Mouse (Mus musculus) neural tube, embryonic 13.5 days (tissue): ENCODE results near the gene Zfp638. TPM values are rescaled to one million over a fixed set of nuclear protein-coding genes. Genes with fewer than 3 reads are reported as not detected.

Experiments
- ATAC-seq: fragments of 200-750 bp; cut with Nextera tagmentation; 2 replicates; pipeline ENCODE4 v1.8.0; 2017; ENCODE audit warnings: low read depth, mild to moderate bottlenecking, moderate TSS enrichment, moderate library complexity
- H3K27ac ChIP-seq: fragments of 300-500 bp; sonication (generic); replicated peaks from 2 replicates; pipeline ENCODE4 v1.5.1; 2015; ENCODE audit warnings: moderate library complexity, mild to moderate bottlenecking, inconsistent platforms
- H3K27me3 ChIP-seq: fragments of 300-500 bp; sonication (generic); 2 replicates; pipeline ENCODE4 v1.6.1; 2015; ENCODE audit warnings: mild to moderate bottlenecking, inconsistent platforms
- H3K36me3 ChIP-seq: fragments of 300-500 bp; sonication (generic); 2 replicates; pipeline ENCODE4 v1.6.1; 2015; ENCODE audit warnings: mild to moderate bottlenecking, inconsistent platforms
- H3K4me1 ChIP-seq: fragments of 300-500 bp; sonication (generic); replicated peaks from 2 replicates; pipeline ENCODE4 v1.6.1; 2015; ENCODE audit warnings: inconsistent platforms
- H3K4me2 ChIP-seq: fragments of 300-500 bp; sonication (generic); 2 replicates; pipeline ENCODE4 v1.6.1; 2015; ENCODE audit warnings: inconsistent platforms, mild to moderate bottlenecking, moderate library complexity
- H3K4me3 ChIP-seq: fragments of 300-500 bp; sonication (generic); 2 replicates; pipeline ENCODE4 v1.5.1; 2015; ENCODE audit warnings: mild to moderate bottlenecking, inconsistent platforms
- H3K9ac ChIP-seq: fragments of 300-500 bp; sonication (generic); 2 replicates; pipeline ENCODE4 v1.6.1; 2015; ENCODE audit warnings: moderate library complexity, mild to moderate bottlenecking, inconsistent platforms
- H3K9me3 ChIP-seq: fragments of 300-500 bp; sonication (generic); 2 replicates; pipeline ENCODE4 v1.6.1; 2016; ENCODE audit warnings: inconsistent platforms
- WGBS: fragments of 180-500 bp; shearing (Covaris S2); methylation state at CpG from one replicate; pipeline ENCODE4 v1.1.7; 2015; 5-methylcytosine and 5-hydroxymethylcytosine counted together
- polyA plus RNA-seq: library from polyadenylated mRNA; unstranded; fragments of >200 nt; fragmentation: Nextera tagmentation; extraction: Ambion mirVana; gene quantifications from 2 replicates; pipeline ENCODE4 v1.2.1, GENCODE M21; 2015

The Zfp638 gene
- polyA plus RNA-seq, 1 experiment from 2014 or later: 77.2 TPM

DNA sequence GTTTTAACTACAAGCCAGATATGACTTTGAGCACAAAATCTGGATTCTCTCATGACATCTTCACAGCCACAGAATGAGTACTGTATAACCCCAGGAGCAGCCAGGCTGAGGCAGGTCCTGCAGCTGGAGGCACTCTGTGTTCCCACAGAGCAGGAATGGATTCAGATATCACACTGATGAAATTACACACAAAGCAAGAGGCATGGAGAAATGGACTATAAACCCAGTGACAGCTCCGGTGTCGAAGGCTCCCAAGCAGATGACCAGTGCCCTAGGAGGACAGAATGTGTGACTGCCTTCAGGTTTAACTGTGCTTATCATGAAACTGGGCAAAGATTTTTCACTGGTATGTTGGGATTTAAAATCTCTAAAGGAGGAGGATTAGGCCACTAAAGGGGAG, 20.8 kb upstream of the Zfp638 start:
- ATAC-seq: no peak
- Histone ChIP-seq H3K27ac (no peak overlapping the region), H3K4me2 (no peak overlapping the region), H3K27me3 (no peaks in the 10 kb centered on the region), H3K36me3 (no peaks in the 10 kb centered on the region), H3K4me3 (no peak overlapping the region), H3K4me1 (no peaks in the 10 kb centered on the region), H3K9me3 (no peaks in the 10 kb centered on the region), H3K9ac (no peak overlapping the region)
- 90% methylated on average over 2 of the region's 2 CpGs for WGBS

DNA sequence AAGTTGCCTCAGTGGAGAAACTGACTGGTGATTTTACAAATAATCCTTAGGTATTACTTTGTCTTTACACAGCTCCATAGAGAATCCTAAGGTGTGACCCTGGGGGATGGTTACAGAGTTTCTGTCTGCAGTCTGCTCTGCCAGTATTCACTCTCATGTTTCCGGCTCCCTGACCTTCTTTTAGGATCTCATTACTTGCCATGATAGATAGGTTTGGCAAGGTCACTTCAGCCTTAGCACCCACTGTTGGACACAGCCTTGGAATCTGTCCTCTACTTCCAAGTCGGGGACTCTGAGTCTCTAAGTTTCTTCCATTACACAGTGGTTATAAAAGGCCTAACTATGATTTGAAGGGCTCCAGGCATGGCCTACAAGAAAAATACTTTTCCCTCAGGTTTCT, 17.5 kb upstream of the Zfp638 start:
- Histone ChIP-seq H3K9me3 (no peaks in the 10 kb centered on the region), H3K4me1 (no peaks in the 10 kb centered on the region), H3K4me3 (no peak overlapping the region), H3K4me2 (no peak overlapping the region), H3K27ac (no peak overlapping the region), H3K9ac (no peak overlapping the region), H3K27me3 (no peaks in the 10 kb centered on the region), H3K36me3 (no peaks in the 10 kb centered on the region)
- 89% methylated on average over 2 of the region's 2 CpGs for WGBS
- ATAC-seq: no peak

DNA sequence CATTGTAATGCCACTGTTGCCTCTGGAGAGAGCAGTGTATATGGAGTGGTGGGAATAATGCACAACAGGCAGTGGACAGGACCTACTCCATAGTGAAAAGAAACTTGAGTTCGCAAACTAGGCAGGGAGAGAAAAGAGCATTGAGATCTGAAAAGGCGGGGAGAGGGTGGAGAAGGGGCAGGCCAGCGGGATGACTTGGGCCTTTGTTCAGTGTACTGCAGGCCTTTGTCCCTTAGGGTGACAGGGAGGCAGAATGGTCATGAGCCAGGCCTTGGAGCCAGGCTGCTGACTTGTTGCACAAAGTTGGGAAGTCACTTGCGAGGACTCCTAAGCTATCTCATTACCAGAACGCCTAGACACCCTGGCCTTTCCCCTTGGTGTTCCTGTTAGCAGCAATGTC, 9.4 kb upstream of the Zfp638 start:
- ATAC-seq: peak; percentile 50; the same call in 1 of the 2 replicates
- WGBS: 25% methylated on average over 5 of the region's 5 CpGs

DNA sequence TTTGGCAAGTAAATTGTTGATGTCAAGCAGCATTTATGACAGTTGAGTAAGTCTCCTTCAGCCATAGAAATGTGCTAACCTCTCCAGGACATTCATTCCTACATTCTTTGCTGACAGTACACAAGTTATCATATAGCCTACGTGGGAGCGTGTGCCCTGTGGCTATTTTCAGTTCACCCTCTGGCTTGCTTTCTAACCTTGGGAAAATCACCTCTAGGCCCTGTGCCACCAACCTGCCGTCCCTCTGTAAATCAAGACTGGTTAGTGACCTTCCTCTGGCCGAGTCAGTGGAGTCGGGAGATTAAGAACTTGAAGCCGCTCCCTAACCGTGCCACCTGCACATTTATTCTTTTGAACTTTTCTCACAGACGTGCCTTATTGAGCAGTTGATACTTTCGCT, 6.9 kb upstream of the Zfp638 start:
- WGBS: 93% methylated on average over 9 of the region's 9 CpGs
- 0 out of 2 replicates have a peak, but pooled peaks cover 3% of the 10 kb centered on the region for H3K27me3 ChIP-seq
- no peak for ATAC-seq

More for the DNA sequence above, 9.4 kb upstream of the Zfp638 start:
- Histone ChIP-seq H3K9ac (no peak overlapping the region), H3K36me3 (no peaks in the 10 kb centered on the region), H3K4me3 (no peak overlapping the region), H3K27me3 (no peaks in the 10 kb centered on the region), H3K9me3 (no peaks in the 10 kb centered on the region), H3K4me2 (no peak overlapping the region), H3K27ac (peak overlapping the region; percentile 29; the same call in 1 of the 2 replicates), H3K4me1 (0 out of 2 replicates have a peak, but pooled peaks cover 3% of the 10 kb centered on the region)

DNA sequence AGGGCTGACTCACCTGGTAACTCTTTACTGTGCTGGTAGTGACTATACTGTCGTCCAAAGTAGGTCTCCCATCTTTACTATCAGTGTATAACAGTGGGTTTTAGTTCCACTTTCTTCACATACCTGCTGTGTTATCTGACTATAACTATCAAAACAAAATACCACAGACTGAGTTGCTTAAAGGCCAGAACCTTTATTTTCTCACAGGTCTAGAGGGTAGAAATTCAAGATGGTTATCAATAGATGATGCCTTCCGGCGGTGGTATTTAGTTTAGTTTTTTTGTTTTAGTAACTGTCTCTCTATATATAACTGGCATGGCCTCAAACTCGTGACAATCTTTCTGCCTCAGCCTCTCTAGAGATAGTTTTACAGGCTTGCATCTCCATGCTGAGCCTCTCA, 3.4 kb upstream of the Zfp638 start:
- H3K4me1 ChIP-seq: peaks cover 10% of the 10 kb centered on the region; the same call in 1 of the 2 replicates
- H3K27ac ChIP-seq: no peak overlapping the region
- no peaks in the 10 kb centered on the region for H3K9me3 ChIP-seq
- H3K4me3 ChIP-seq: no peak overlapping the region
- no peak for ATAC-seq
- H3K9ac ChIP-seq: no peak overlapping the region
- no peak overlapping the region for H3K4me2 ChIP-seq
- peaks cover 11% of the 10 kb centered on the region for H3K27me3 ChIP-seq
- H3K36me3 ChIP-seq: no peaks in the 10 kb centered on the region
- WGBS: 77% methylated on average over 4 of the region's 4 CpGs

More for the DNA sequence above, 6.9 kb upstream of the Zfp638 start:
- Histone ChIP-seq H3K4me3 (no peak overlapping the region), H3K27ac (no peak overlapping the region), H3K4me2 (no peak overlapping the region), H3K9ac (no peak overlapping the region), H3K36me3 (no peaks in the 10 kb centered on the region), H3K9me3 (no peaks in the 10 kb centered on the region), H3K4me1 (0 out of 2 replicates have a peak, but pooled peaks cover 3% of the 10 kb centered on the region)

DNA sequence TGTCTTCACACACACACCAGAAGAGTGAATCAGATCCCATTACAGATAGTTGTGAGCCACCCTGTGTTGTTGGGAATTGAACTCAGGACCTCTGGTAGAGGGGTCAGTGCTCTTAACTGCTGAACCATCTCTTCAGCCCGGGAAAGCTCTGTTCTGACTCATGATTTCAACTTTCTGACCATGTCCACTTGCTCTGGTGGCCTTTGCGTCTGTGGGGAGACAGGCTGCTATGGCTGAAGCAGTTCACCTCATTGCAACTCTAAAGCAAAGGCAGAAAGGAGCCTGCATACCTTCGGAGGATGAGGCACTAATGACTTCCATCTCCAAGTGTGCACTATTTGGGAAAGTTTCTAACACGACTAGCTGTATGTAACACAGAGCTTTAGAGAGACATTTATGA, 486 bp upstream of the Zfp638 start:
- ATAC-seq: no peak; the same call in 1 of the 2 replicates

DNA sequence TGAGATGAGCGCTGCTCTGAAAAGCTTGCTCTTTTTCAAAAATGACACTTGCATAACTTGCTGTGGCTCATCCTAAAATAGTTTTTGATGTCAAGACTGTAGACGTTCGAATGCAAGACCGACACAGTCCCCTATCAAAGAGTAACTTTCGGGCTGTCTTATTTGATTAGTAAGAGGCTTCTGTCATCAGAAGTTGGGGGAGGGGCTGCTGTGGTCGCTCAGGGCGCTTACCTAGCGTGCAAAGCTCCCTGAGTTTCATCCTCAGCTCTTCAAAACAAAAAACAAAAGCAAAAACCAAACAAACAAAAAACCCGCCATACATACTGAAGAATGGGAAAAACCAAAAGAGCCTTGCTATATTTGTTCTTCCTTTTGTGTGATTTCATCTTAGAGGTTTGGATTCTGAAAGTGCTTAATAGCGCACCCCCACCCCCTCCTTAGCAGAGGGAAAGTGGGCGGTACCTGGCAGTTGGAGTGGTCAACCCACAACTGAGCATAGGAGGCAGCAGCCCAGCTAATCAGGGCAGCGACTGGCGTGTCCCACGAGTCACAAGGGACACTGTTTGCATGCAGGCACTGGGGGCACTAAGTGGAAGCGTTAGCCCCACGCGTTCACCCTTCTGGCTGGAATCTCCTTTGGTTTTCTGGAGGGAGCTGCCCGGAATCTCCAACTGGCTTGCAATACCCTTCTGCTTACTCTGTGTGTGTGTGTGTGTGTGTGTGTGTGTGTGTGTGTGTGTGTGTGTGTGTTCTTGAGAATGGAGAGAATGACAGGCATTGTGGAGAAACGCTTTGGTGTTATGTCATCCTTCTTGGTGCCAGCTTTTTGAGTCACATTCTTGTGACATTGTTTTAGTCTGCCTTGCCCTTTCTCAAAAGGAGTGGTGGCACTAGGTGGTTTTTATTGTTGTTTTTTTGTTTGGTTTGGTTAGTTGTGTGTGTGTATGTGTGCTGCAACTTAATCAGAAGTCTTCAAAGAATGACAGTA, 983 bp downstream of the Zfp638 start:
- Histone ChIP-seq H3K27ac (no peak overlapping the region), H3K36me3 (no peaks in the 10 kb centered on the region), H3K4me1 (peaks cover 10% of the 10 kb centered on the region; the same call in 1 of the 2 replicates), H3K4me3 (peak overlapping the region; percentile 73), H3K9me3 (no peaks in the 10 kb centered on the region), H3K27me3 (peaks cover 15% of the 10 kb centered on the region), H3K9ac (peak overlapping the region; percentile 74), H3K4me2 (peak overlapping the region; percentile 98)
- WGBS: 4% methylated on average over 19 of the region's 19 CpGs
- 0 out of 2 replicates have a peak, but pooled peaks have one; percentile 45 for ATAC-seq

More for the DNA sequence above, 486 bp upstream of the Zfp638 start:
- Histone ChIP-seq H3K36me3 (no peaks in the 10 kb centered on the region), H3K4me3 (no peak overlapping the region), H3K9ac (no peak overlapping the region), H3K4me1 (peaks cover 10% of the 10 kb centered on the region; the same call in 1 of the 2 replicates), H3K27me3 (peaks cover 15% of the 10 kb centered on the region), H3K4me2 (peak overlapping the region; percentile 98), H3K9me3 (no peaks in the 10 kb centered on the region), H3K27ac (no peak overlapping the region)
- 41% methylated on average over 4 of the region's 4 CpGs for WGBS

DNA sequence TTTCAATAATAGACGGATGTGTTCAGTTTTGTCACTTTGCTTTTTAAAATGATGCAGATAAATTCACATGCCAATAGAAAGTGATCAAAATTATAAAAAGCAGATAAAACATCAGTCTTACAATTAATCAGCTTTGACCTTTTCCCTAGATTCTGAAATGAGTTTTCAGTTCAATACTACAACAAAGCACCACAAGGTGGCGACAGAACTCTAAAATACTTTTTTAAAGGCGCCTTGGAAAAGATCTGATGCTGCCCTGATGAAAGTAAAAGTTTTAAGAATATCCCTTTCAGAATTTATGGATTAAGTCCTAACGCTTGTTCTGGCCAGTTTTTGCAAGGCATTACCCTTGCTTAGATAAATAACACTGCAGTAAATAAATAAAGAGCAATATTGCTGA, 12.9 kb downstream of the Zfp638 start:
- 4% methylated on average over 4 of the region's 4 CpGs for WGBS
- no peak overlapping the region for H3K4me3 ChIP-seq
- no peaks in the 10 kb centered on the region for H3K27me3 ChIP-seq
- H3K36me3 ChIP-seq: no peaks in the 10 kb centered on the region
- H3K9me3 ChIP-seq: no peaks in the 10 kb centered on the region
- H3K4me1 ChIP-seq: no peaks in the 10 kb centered on the region
- ATAC-seq: no peak
- H3K4me2 ChIP-seq: peak overlapping the region; percentile 31; the same call in 1 of the 2 replicates
- H3K27ac ChIP-seq: no peak overlapping the region
- H3K9ac ChIP-seq: no peak overlapping the region

DNA sequence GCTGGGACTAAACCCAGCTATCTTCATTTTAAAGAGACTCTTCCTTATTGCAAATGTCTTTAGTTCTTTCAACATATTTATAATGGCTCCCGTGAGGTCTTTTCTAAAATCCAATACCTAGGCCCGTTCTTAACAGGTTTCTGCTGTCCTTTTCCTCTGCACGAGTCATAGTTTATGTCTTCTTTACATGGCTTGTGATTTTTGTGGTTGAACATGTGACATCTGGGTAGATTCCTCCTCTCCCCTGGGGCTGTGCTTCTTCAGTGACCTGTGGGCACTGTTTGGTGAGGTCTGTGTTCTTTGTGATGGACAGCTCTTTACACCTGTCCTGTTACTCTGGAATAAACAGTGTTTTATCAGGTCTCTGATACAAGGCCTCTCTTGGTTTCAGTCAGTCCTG, 19.9 kb downstream of the Zfp638 start:
- ATAC-seq: no peak
- Histone ChIP-seq H3K27me3 (no peaks in the 10 kb centered on the region), H3K9me3 (no peaks in the 10 kb centered on the region), H3K9ac (no peak overlapping the region), H3K27ac (no peak overlapping the region), H3K4me3 (no peak overlapping the region), H3K36me3 (no peaks in the 10 kb centered on the region), H3K4me1 (no peaks in the 10 kb centered on the region), H3K4me2 (no peak overlapping the region)
- WGBS: 92% methylated on average over 3 of the region's 3 CpGs

DNA sequence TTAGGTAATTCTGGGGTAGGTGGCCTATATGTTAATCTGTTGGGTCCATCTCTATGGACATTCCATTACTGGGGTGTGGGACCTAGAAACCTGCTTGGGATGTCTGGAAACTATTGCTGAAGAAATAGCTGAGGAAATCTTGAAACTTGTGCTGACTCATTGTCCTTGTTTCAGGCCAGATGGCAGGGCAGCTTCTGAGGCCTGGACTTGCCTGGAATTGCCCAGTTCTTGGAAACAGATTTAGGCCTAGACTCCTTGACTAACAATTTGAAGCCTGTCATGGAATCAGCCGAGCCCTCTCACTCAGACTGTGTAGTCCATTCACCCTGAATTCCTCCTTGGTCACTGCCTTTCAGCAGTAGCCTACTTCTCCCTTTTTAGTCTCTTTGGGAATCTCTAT, 21.9 kb downstream of the Zfp638 start:
- no peak for ATAC-seq
- H3K9me3 ChIP-seq: no peaks in the 10 kb centered on the region
- no peaks in the 10 kb centered on the region for H3K27me3 ChIP-seq
- WGBS: 81% methylated on average over 1 of the region's 1 CpGs
- H3K4me2 ChIP-seq: no peak overlapping the region
- H3K9ac ChIP-seq: no peak overlapping the region
- H3K4me1 ChIP-seq: no peaks in the 10 kb centered on the region
- no peak overlapping the region for H3K27ac ChIP-seq
- H3K4me3 ChIP-seq: no peak overlapping the region
- no peaks in the 10 kb centered on the region for H3K36me3 ChIP-seq

DNA sequence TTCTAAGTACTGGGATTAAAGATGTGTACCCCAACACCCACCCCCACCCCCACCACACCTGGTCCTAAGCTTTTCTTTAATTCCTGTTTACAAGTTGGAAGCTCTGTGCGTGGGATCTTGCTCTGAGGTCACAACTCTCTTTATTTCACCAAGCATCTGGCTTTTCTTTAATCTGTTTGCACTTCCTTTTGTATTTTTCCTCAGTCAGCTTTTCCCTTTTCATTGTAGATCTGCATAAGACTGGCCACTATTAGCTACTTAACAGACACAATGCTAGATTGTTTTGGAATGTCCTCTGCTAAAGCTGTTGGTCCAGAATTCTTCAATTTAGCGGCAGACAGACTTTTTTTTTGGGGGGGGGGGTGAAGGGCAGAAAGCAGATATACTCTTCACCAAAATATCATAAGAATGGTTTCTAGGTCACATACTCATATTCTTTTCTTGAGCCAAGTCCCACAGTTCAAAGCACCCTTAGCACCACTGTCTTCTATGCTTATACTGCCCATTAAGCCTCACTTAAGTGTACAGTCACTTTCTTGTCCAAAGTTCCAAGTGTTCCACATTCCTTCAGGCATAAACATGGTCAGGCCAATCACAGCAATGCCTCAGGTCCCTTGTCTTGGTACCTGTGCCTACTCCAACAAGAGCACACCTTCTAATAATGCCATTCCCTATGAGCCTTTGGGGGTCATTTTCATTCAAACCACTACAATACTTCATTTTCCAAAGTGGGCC, 23.5 kb downstream of the Zfp638 start:
- 24% methylated on average over 2 of the region's 2 CpGs for WGBS
- Histone ChIP-seq H3K9ac (no peak overlapping the region), H3K9me3 (no peaks in the 10 kb centered on the region), H3K27ac (no peak overlapping the region), H3K27me3 (no peaks in the 10 kb centered on the region), H3K4me1 (no peaks in the 10 kb centered on the region), H3K4me2 (no peak overlapping the region), H3K4me3 (no peak overlapping the region), H3K36me3 (no peaks in the 10 kb centered on the region)
- no peak for ATAC-seq

DNA sequence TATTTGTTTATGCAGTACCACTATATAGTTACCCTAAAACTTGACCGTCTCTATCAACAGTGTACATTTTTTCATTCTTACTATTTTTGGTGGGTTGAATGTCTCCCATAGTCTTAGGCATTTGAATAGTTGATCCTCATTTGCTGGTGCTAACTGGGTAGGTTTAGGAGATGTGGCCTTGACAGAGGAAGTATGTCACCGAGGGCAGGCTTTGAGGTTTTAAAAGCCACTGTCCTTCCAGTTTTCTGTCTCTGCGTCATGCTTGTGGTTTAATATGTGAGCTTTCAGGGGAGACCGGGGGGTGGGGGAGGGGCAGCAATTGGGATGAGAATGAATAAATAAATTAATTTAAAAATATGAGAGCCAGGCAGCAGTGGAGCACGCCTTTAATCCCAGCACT, 24.3 kb downstream of the Zfp638 start:
- Histone ChIP-seq H3K4me2 (no peak overlapping the region), H3K27me3 (no peaks in the 10 kb centered on the region), H3K9me3 (no peaks in the 10 kb centered on the region), H3K4me1 (no peaks in the 10 kb centered on the region), H3K4me3 (no peak overlapping the region), H3K27ac (no peak overlapping the region), H3K9ac (no peak overlapping the region), H3K36me3 (no peaks in the 10 kb centered on the region)
- WGBS: 90% methylated on average over 5 of the region's 5 CpGs
- no peak for ATAC-seq
